Mouse (Mus musculus) layer of hippocampus, adult 2 months (tissue): ENCODE measurements at regions not wholly inside any gene's neighbourhood (a gene's known extent, or its start where the extent isn't known, plus 50 kb on each side); places are given as distances from the start of the nearest gene placed in this dataset.
"Not testable (repeated sequence)": the region's sequence is repeated elsewhere in the genome, so short reads cannot be mapped to it uniquely, and the experiment has no call there.

Experiments
- DNase-seq, 2 experiments: peaks; one replicate each; pipeline ENCODE4 v3.0.0; 2022; ENCODE audit warnings: low spot score in 2 of 2
- H3K27ac ChIP-seq: fragments of 200-600 bp; 2 replicates; pipeline ENCODE4 v1.8.1; 2022
- H3K4me3 ChIP-seq: fragments of 200-600 bp; 2 replicates; pipeline ENCODE4 v1.8.1; 2022; ENCODE audit warnings: mild to moderate bottlenecking
- CTCF ChIP-seq: fragments of 200-600 bp; conservative IDR thresholded peaks from 2 replicates; pipeline ENCODE4 v1.8.1; 2022; ENCODE audit warnings: antibody characterized with exemption, mild to moderate bottlenecking, moderate library complexity

- DNase-seq, result no peak
- no peak overlapping the region for H3K4me3 ChIP-seq
- no peak overlapping the region for H3K27ac ChIP-seq
- TF ChIP-seq CTCF, result no peak
Observed at GRCm38 (mm10) chrX:95366995-95367394, 77.7 kb downstream of the Amer1 start.

GRCm38 (mm10) chrX:95365326-95365725 is 79.3 kb downstream of the Amer1 start:
- H3K4me3 ChIP-seq, DNase-seq, H3K27ac ChIP-seq: not testable (repeated sequence)

- Histone ChIP-seq H3K27ac (no peak overlapping the region), H3K4me3 (no peak overlapping the region)
- DNase-seq, result peak; percentile 7 to 40
- TF ChIP-seq CTCF, result peak; percentile 90
Observed at GRCm38 (mm10) chrX:95359053-95359452, 85.6 kb downstream of the Amer1 start.
